Mouse (Mus musculus) liver (tissue): ENCODE measurements at regions not wholly inside any gene's neighbourhood (a gene's known extent, or its start where the extent isn't known, plus 50 kb on each side); places are given as distances from the start of the nearest gene placed in this dataset.
A peak's percentile ranks its signal among the peaks of the same experiment; 100 is the strongest.

Source experiments
- DNase-seq: peaks from one replicate; pipeline ENCODE4 v3.0.0-alpha.2; 2020; ENCODE audit warnings: mixed read lengths

DNA sequence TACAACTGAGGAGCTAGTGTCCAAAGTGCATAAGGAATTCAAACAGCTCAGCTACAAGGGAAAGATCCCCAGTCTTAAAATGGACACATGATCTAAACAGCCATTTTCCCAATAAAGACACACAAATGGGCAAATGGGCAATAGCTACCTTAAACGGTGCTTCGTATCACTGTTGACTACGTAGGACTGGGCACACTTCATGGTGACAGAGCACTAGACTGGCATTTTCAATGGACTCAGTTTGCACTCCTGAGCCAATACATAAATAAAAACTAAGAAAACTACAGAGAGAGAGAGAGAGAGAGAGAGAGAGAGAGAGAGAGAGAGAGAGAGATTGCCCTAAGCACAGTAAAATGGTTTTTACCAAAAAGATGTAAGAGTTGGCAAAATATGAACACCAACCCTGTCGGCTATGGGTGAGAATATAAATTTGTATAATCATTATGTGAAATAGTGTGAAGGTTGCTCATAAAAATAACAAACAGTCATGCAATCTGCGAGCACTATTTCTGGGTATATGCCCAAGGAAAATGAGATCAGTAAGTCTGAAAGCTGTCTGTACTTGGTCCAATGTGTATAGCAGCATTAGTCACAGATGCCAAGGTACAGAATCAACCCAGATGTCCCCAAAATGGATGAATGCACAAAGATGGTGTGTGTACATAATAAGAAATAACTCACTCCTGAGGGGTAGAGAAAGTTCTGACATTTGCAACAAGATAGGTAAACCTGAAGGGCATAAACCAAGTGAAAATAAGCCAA, 312.9 kb upstream of the Clec14a start:
- no peak for DNase-seq

- DNase-seq = no peak
Measured at GRCm38 (mm10) chr12:58569056-58569455, 300.0 kb upstream of the Clec14a start.

GRCm38 (mm10) chr12:58560840-58561239, 291.8 kb upstream of the Clec14a start:
- DNase-seq = no peak

DNA sequence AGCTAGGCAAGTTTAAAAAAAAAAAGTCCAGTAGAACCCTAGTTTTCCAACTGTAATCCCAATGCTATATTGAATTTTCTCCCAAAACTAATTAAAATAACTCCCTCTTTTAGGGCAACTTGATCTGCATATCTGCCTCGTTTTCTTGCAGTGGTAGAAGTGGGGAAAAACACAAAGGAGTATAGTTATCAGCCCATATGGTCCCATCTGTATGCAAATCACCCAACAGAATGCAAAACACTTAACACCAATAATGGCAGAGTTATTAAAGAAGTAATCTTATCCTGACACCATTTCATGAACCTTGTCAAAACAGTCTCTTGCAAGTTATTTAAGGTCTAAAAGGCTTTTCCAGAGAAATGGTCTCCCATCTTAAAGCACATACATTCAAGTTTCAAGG, 290.7 kb upstream of the Clec14a start:
- DNase-seq = no peak

- DNase-seq = no peak
Measured at GRCm38 (mm10) chr12:58557261-58557660, 288.2 kb upstream of the Clec14a start.

DNA sequence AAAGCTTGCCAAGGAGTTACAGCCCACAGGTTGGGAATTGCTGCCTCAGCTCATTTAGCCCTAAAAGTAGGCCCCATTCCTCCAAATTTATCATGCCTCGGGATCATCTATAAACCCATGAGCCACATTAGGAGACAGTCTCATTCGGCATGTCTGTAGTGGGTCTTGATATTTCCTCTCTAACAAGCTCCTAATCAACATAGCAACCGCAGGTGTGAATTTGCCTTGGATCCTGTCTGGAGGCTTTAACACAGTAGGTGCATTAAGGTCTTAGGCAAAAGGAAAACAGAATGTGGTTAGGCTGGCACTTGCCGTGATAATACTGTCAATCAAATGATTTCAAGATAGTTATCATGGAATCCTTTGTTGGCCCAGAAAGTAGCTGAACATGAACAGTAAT, 287.7 kb upstream of the Clec14a start:
- no peak for DNase-seq

- no peak for DNase-seq
Measured at GRCm38 (mm10) chr12:58556060-58556459, 287.0 kb upstream of the Clec14a start.

DNA sequence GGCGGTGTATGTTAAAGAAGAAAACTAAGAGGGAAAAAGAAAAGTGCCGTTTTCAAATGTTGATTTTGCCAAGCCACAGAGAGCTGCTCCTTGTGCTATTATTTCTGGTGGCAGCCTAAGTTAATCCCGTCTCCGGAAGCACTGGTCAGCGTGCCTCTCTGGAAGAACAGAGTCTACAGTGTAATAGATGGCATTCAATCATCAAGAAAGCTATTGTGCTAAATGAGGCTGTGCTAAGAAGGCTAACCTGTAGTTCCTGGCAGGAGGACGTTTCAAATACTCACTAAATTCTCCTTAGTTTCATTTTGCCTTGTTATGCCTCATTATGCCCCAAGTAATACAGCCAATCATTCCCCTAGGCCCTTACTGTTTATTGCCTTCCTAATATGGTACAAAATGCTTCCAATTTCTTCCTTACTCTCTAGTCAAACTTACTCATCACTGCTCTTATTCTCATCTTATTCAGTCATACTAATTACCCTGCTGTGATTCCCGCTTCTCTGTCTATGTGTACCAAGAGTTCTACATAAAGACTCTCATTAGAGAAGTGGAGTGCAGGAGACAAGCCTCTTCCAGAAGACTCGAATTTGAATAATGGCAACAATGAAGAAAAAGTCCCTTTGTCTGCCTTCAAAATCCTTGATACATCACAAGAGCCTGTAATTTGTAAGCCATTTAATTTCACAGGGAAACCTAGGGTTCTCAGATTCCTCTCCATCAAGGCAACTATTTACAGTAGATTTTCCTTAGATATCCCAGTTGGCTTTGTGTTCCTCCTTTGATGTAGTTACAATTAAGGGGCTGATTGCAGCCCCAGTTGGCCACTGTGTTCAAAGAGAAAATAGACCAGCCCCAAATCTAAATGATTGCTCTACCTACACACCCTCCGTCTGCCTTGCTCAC, 282.0 kb upstream of the Clec14a start:
- no peak for DNase-seq

- no peak for DNase-seq
Measured at GRCm38 (mm10) chr12:58545832-58546538, 276.9 kb upstream of the Clec14a start.

- DNase-seq = no peak
Measured at GRCm38 (mm10) chr12:58544862-58545261, 275.8 kb upstream of the Clec14a start.

DNA sequence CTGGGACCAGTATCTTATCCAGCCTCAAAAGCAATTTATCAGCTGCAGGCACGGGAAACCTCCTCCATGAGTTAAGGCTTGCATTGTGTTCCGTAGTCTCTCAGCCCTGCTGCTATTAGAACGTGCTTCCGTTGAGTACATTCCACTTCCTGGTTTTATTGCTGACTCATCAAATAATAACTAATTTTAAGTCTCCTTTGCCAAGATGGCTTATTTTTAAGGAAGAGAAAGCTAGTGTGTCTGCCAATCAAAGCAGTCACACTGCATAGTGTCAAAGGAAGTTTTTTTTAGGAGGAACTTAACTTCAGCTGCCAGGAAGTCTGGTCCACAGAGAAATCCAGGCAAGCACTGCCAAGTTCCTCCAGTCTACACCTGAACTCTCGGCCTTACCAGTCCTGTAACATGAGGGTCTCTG, 269.2 kb upstream of the Clec14a start:
- DNase-seq = peak; percentile 6

GRCm38 (mm10) chr12:58537833-58538232, 268.7 kb upstream of the Clec14a start:
- DNase-seq = no peak

GRCm38 (mm10) chr12:58536381-58536992, 267.4 kb upstream of the Clec14a start:
- DNase-seq = no peak

- no peak for DNase-seq
Measured at GRCm38 (mm10) chr12:58530306-58530705, 261.2 kb upstream of the Clec14a start.

- no peak for DNase-seq
Measured at GRCm38 (mm10) chr12:58516800-58517199, 247.7 kb upstream of the Clec14a start.

DNA sequence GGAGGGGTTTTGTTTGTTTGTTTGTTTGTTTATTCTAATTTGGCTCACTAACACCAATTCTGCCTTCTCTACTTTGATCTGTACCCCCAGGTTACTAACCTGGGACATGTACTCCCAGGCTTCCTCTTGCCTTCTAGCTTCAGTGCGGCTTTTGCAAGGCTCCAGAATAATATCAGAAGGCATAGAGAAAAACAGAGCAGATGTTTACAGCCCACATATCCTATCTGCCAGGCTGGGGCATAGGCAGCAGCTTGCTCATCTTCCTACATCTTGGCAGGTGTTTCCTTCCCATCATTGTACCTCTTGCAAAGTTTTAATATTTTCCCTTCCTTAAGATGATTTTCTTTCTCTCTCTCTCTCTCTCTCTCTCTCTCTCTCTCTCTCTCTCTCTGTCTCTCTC, 244.9 kb upstream of the Clec14a start:
- DNase-seq = no peak

GRCm38 (mm10) chr12:58512645-58513044, 243.6 kb upstream of the Clec14a start:
- DNase-seq = no peak

DNA sequence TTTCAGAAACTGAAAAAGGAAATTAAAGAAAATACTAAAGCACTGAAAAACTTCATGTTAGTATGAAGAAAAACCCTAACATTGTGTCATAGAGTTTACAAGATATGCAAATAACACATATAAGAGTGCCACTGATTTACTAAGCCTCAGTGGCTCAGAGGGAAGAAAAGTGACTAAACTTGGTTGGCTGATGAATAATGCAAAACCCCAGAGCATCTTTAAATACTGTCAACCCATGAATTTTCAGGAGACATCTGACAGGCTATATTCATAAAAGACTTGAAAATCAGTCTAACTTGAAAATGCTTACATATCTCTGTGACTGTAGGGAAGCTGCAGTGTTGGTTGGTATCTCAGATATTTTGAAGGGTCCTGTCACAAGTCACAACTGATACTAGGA, 235.2 kb upstream of the Clec14a start:
- DNase-seq = no peak

DNA sequence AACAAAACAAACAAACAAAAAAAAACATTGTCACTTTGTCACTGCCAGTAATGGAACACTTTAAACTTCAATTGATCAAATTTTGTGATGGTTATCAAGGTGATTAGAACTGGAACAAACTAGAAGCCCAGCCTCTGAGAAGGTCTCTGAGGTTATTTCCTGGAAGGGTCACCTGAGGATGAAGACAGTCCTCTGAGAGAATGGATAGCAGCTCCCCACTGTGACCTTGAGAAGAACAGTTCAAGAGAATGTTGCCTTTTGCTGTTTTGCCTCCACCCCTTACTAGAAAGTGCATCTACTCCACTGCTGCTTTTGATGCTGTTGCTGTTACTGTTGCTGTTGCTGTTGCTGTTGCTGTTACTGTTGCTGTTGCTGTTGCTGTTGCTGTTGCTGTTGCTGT, 205.1 kb upstream of the Clec14a start:
- DNase-seq = no peak

DNA sequence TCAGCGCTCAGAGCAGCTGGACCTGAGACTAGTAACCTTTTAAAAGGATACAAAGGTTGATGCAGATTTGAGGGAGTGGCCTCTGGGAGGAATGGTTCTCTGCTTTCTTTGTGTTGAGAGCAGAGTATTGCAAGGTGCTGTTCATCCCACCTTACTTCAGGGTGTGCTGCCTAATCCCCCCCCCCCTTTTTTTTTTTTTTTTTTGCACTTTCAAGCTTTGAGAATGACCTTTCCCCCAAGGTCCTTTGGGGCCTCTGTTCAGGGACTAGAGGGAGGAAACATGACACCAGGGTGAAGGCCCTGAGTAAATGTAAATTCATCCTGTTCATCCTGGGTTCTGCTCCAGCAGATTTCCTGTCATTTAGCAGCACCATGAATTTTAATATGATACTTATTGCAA, 204.4 kb upstream of the Clec14a start:
- no peak for DNase-seq

DNA sequence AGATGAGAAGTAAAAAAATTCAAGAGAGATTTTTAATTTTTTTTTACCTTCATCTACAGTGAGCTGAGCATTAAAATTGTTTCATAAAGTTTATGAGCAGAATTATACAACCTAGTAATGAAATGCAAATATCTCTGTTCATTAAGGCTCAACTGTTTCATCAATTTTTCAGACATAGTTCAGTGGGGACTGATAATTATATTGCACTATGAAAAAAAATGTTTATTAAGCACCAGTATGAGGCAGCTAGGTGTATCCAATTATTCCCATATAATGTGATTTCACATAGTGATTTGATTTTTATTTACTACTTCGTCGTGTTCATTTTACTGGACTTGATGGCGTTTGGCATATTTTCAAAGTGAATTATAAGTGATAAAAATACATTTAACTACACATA, 191.4 kb upstream of the Clec14a start:
- DNase-seq = no peak

DNA sequence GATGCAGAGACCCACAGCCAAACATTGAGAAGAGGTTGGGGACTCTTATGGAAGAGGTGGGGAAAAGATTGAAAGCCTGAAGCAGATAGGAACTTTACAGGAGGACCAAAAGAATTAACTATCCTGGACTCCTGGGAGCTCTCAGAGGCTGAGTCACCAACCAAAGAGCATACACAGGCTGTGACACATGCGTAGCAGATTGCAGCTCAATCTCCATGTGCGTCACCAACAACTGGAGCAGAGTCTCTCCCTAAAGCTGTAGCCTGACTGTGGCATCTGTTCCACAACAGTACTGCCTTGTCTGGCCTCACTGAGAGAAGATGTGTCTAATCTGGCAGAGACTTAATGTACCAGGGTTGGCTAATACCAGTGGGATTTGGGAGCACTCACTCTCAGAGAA, 185.7 kb upstream of the Clec14a start:
- DNase-seq = no peak

DNA sequence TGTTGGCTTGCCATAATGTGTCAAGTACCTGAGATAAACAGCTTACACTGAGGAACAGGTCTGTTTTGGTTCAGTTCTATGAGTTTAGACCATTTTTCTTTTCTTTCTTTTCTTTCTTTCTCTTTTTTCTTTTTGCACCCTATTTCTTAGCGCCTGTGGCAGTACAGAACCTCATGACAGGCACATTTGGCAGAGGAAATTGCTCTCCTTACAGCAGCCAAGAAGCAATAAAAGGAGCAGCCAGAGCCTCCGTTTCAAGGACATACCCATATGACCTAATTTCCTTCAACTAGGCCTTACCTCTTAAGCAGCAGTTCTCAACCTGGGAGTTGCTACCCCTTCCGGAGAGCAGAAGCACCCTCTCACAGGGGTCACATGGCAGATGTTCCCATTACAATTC, 173.9 kb upstream of the Clec14a start:
- no peak for DNase-seq
